Mouse (Mus musculus) hindbrain, embryonic 15.5 days (tissue): ENCODE data around the gene Sowaha. TPM values are rescaled to one million over a fixed set of nuclear protein-coding genes. Genes with fewer than 3 reads are reported as not detected.

Source experiments
- ATAC-seq: fragments of 200-750 bp; cut with Nextera tagmentation; 2 replicates; pipeline ENCODE4 v1.8.0; 2017; ENCODE audit warnings: low read depth, moderate number of reproducible peaks, moderate TSS enrichment; ENCODE audit not compliant: low FRiP score
- H3K27ac ChIP-seq: fragments of 300-500 bp; sonication (generic); replicated peaks from 2 replicates; pipeline ENCODE4 v1.5.1; 2015; ENCODE audit warnings: mild to moderate bottlenecking, inconsistent platforms
- H3K27me3 ChIP-seq: fragments of 300-500 bp; sonication (generic); 2 replicates; pipeline ENCODE4 v1.6.1; 2015; ENCODE audit warnings: control low read depth, inconsistent platforms
- H3K36me3 ChIP-seq: fragments of 300-500 bp; sonication (generic); 2 replicates; pipeline ENCODE4 v1.6.1; 2015; ENCODE audit warnings: control low read depth, inconsistent platforms
- H3K4me1 ChIP-seq: fragments of 300-500 bp; sonication (generic); replicated peaks from 2 replicates; pipeline ENCODE4 v1.6.1; 2015; ENCODE audit warnings: control low read depth, inconsistent platforms
- H3K4me2 ChIP-seq: fragments of 300-500 bp; sonication (generic); 2 replicates; pipeline ENCODE4 v1.6.1; 2015; ENCODE audit warnings: moderate library complexity, mild to moderate bottlenecking, inconsistent platforms
- H3K4me3 ChIP-seq: fragments of 300-500 bp; sonication (generic); 2 replicates; pipeline ENCODE4 v1.5.1; 2015; ENCODE audit warnings: mild to moderate bottlenecking, inconsistent platforms
- H3K9ac ChIP-seq: fragments of 300-500 bp; sonication (generic); 2 replicates; pipeline ENCODE4 v1.6.1; 2015; ENCODE audit warnings: inconsistent platforms
- H3K9me3 ChIP-seq: fragments of 300-500 bp; sonication (generic); 2 replicates; pipeline ENCODE4 v1.6.1; 2016; ENCODE audit warnings: control low read depth, inconsistent platforms
- WGBS: fragments of 180-500 bp; shearing (Covaris S2); methylation state at CpG from one replicate; pipeline ENCODE4 v1.1.7; 2015; 5-methylcytosine and 5-hydroxymethylcytosine counted together
- polyA plus RNA-seq: library from polyadenylated mRNA; unstranded; fragments of >200 nt; fragmentation: Nextera tagmentation; extraction: Ambion mirVana; gene quantifications from 2 replicates; pipeline ENCODE4 v1.2.1, GENCODE M21; 2015

Sowaha gene
- polyA plus RNA-seq, 1 experiment from 2014 or later, result 1.6 TPM

DNA sequence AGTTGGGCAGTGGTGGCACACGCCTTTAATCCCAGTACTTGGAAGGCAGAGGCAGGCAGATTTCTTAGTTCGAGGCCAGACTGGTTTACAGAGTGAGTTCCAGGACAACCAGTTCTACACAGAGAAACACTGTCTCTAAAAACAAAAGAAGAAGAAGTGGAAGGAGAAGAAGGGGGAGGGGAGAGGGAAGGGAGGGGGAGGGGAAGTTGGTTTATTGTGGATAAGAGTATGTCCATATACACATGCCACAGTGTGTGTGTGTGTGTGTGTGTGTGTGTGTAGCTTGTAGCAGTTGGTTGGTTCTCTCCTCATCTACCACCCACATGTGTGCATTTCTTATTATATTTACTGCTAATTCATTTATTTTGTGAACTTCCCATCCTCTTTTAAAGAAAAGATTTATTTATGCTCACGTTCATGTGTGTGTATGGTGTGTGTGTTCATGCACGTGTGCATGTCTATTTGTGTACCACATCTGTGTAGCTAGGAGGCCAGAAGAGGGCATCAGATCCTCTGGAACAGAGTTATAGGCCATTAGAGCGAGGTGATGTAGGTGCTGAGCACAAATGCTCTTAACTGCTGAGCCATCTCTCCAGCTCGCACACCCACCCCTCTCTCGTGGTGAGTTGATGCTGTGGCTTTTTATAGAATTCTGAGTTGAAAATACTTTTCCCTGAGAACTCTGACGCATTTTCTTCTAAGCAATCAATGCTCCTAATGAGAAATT lies 22.1 kb upstream of the Sowaha start:
- Histone ChIP-seq H3K9me3 (no peaks in the 10 kb centered on the region), H3K9ac (no peak overlapping the region), H3K4me2 (no peak overlapping the region), H3K4me3 (no peak overlapping the region), H3K27ac (no peak overlapping the region), H3K27me3 (peaks cover 33% of the 10 kb centered on the region), H3K4me1 (no peaks in the 10 kb centered on the region; the same call in 1 of the 2 replicates), H3K36me3 (no peaks in the 10 kb centered on the region)
- 84% methylated on average over 8 of the region's 8 CpGs for WGBS
- ATAC-seq, result no peak

DNA sequence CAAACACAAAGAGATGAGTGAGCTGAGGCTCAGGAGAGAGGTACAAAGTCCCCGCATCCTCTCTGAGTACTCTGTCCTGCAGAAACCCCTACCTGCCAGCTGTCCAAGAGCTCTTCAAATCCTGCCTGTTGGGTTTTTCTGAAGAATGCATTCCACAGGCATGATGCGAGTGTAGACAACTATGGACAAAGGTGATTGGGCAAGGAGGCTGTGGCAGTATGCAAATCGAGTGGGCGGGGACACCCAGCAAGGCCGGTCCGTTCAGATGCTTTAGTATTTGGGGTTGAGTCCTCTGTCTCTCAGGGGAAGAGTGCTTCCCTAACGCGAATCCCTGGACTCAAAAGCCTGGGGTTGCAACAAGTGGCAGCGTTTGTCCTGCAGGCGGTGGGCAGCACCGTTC lies 20.5 kb upstream of the Sowaha start:
- H3K4me2 ChIP-seq, result no peak overlapping the region
- no peak overlapping the region for H3K27ac ChIP-seq
- H3K36me3 ChIP-seq, result no peaks in the 10 kb centered on the region
- 11% methylated on average over 11 of the region's 11 CpGs for WGBS
- no peak for ATAC-seq
- H3K9me3 ChIP-seq, result no peaks in the 10 kb centered on the region
- H3K4me3 ChIP-seq, result no peak overlapping the region
- peaks cover 37% of the 10 kb centered on the region for H3K27me3 ChIP-seq
- no peak overlapping the region for H3K9ac ChIP-seq
- no peaks in the 10 kb centered on the region; the same call in none of the 2 replicates for H3K4me1 ChIP-seq

DNA sequence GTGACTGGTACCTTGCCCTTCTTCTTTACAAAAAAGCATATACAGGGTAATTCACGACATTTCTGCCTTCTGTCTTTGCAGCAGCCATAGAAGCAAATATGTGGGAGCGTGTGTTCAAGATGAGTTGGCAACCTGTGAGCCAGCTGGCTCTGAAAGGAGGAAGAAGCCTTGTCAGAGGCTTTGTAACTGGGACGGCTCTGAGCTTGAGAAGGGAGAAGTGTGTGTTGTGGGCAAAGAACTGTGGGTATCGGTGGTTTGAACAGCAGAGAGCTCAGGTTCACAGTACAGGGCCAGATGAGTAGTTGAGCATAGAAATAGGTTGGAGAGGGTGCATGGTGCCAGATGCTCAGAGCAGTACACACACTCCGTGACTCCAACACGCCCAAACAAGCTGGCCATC lies 16.9 kb upstream of the Sowaha start:
- 71% methylated on average over 6 of the region's 6 CpGs for WGBS
- no peak for ATAC-seq

DNA sequence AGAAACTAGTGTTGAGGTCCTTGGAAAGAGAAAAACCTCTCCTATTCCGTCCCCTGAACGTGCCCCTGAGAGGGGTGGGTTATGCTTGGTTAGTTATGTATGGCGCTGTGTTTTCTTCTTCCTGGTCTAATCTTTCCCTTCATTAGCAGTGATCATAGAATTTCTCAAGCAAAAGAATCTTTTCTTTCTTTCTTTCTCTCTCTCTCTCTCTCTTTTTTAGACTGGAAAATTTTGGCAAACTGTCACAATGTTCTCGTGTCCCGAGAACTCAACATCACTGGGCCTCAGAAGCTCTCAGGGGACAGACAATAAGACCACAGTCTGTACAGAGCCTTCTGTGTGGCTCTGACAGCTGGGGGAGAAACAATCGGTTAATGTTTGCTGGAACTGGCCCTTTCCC lies 15.3 kb upstream of the Sowaha start:
- no peaks in the 10 kb centered on the region for H3K9me3 ChIP-seq
- peaks cover 6% of the 10 kb centered on the region for H3K4me1 ChIP-seq
- WGBS, result 20% methylated on average over 6 of the region's 6 CpGs
- ATAC-seq, result no peak
- peaks cover 27% of the 10 kb centered on the region for H3K27me3 ChIP-seq
- H3K4me2 ChIP-seq, result no peak overlapping the region
- no peaks in the 10 kb centered on the region for H3K36me3 ChIP-seq
- peak overlapping the region; percentile 2; the same call in 1 of the 2 replicates for H3K27ac ChIP-seq
- no peak overlapping the region for H3K9ac ChIP-seq
- no peak overlapping the region for H3K4me3 ChIP-seq

More for the DNA sequence above, 16.9 kb upstream of the Sowaha start:
- Histone ChIP-seq H3K36me3 (no peaks in the 10 kb centered on the region), H3K9ac (no peak overlapping the region), H3K9me3 (no peaks in the 10 kb centered on the region), H3K4me2 (no peak overlapping the region), H3K27me3 (peaks cover 37% of the 10 kb centered on the region), H3K4me3 (no peak overlapping the region), H3K4me1 (peaks cover 4% of the 10 kb centered on the region), H3K27ac (no peak overlapping the region)

DNA sequence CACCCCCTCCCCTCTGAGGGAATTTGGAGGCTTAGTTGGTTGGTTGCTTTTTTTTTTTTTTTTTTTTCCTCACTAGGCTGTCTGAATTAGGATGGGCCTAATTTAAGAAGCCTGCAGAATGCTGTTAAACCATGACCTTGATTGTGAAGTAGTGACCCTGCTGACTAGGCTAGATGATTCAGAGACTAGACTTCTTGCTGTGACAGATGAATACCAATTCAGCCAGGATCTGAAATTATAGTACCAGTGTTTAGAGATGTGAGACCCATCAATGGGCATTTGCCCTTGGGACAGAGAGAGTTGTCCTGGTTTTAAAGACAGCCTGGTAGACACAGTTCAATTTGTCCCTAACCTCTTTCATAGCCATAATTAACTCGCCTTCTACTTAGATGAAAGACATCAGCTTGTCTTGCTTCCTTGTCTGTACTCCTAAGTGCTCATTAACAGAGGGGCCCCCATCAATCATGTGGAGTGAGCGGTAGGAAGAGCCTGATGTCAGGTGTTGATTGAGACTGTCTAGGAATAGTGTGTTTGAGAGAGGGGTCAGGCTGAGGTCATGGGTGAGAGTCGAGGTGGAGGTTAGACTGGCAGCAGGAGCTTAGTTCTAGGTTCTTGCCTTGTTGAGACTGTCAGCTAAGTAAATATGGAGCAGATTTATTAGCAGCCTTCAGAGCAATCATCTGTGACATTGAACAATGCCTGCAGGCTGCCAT lies 13.3 kb upstream of the Sowaha start:
- ATAC-seq, result no peak
- peaks cover 6% of the 10 kb centered on the region for H3K4me1 ChIP-seq
- H3K27me3 ChIP-seq, result peaks cover 23% of the 10 kb centered on the region
- no peak overlapping the region for H3K27ac ChIP-seq
- no peak overlapping the region for H3K4me2 ChIP-seq
- H3K9me3 ChIP-seq, result no peaks in the 10 kb centered on the region
- H3K9ac ChIP-seq, result no peak overlapping the region
- 27% methylated on average over 3 of the region's 3 CpGs for WGBS
- H3K4me3 ChIP-seq, result no peak overlapping the region
- H3K36me3 ChIP-seq, result no peaks in the 10 kb centered on the region

DNA sequence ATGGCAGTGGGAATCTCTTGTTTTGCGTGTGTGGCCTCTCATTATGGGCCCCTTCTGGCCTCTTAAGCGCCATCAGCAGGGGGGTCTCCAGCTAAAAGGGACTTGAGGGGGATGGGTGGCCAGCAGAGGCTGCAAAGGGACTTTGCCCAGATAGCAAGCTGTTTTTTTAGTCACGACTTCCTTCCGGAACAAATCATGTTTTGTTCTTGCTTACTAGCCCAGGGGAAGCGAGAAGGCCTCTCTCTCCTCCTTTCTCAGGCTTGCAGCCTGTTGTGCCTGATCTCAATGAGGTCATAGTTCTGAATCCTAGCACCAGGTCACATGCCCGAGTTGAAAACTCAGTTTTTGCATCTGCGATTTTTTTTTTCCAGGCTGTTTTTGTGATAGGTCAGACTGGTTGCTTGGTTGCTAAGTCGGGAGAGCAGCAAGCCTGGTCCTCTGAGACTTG lies 11.9 kb upstream of the Sowaha start:
- H3K27me3 ChIP-seq, result peaks cover 23% of the 10 kb centered on the region
- H3K4me3 ChIP-seq, result no peak overlapping the region
- H3K36me3 ChIP-seq, result no peaks in the 10 kb centered on the region
- no peak overlapping the region for H3K9ac ChIP-seq
- H3K9me3 ChIP-seq, result no peaks in the 10 kb centered on the region
- no peak overlapping the region for H3K4me2 ChIP-seq
- peaks cover 10% of the 10 kb centered on the region for H3K4me1 ChIP-seq
- 4% methylated on average over 8 of the region's 8 CpGs for WGBS
- ATAC-seq, result no peak
- no peak overlapping the region for H3K27ac ChIP-seq

DNA sequence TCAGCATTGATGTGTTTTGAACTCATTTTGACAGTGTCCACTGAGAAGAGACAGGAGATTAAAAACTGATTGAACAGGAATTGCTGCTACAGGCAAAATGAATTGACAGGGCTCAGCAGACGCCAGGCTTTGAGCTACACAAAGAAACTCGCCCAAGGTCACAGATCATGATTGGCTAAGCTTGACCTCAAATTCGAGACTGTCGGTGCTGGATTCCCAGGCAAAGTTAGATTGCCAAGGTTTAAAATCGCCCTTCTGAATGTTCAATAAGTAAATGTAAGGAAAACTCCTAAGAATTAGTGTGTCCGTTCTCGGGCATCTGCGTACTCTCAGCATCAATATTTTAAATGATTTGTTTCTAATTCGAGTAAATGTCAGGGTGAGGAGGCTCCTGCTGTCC lies 9.3 kb upstream of the Sowaha start:
- peaks cover 14% of the 10 kb centered on the region for H3K4me1 ChIP-seq
- no peaks in the 10 kb centered on the region for H3K36me3 ChIP-seq
- no peaks in the 10 kb centered on the region for H3K9me3 ChIP-seq
- H3K27me3 ChIP-seq, result peaks cover 29% of the 10 kb centered on the region
- no peak for ATAC-seq
- H3K4me2 ChIP-seq, result no peak overlapping the region
- H3K27ac ChIP-seq, result no peak overlapping the region
- WGBS, result 60% methylated on average over 9 of the region's 9 CpGs
- H3K4me3 ChIP-seq, result no peak overlapping the region
- H3K9ac ChIP-seq, result no peak overlapping the region

DNA sequence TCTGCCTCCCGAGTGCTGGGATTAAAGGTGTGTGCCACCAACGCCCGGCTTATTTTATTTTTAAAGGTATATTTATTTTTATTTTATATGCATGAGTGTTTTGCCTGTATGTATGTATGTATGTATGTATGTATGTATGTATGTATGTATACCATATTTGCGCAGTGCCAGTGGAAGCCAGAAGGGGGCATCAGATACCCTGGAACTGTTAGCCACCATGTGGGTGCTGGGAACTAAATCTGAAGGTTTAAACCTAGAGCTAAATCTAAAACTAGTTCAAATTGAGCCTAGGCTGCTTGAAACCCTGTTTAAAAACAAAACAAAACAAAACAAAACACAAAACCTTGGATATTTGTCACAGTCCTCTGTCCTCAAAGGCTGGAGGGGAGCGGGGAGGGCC lies 8.9 kb upstream of the Sowaha start:
- no peak overlapping the region for H3K27ac ChIP-seq
- H3K36me3 ChIP-seq, result no peaks in the 10 kb centered on the region
- H3K4me3 ChIP-seq, result no peak overlapping the region
- no peak for ATAC-seq
- H3K4me2 ChIP-seq, result no peak overlapping the region
- H3K4me1 ChIP-seq, result peaks cover 14% of the 10 kb centered on the region
- WGBS, result 93% methylated on average over 5 of the region's 5 CpGs
- peaks cover 31% of the 10 kb centered on the region for H3K27me3 ChIP-seq
- no peaks in the 10 kb centered on the region for H3K9me3 ChIP-seq
- no peak overlapping the region for H3K9ac ChIP-seq

DNA sequence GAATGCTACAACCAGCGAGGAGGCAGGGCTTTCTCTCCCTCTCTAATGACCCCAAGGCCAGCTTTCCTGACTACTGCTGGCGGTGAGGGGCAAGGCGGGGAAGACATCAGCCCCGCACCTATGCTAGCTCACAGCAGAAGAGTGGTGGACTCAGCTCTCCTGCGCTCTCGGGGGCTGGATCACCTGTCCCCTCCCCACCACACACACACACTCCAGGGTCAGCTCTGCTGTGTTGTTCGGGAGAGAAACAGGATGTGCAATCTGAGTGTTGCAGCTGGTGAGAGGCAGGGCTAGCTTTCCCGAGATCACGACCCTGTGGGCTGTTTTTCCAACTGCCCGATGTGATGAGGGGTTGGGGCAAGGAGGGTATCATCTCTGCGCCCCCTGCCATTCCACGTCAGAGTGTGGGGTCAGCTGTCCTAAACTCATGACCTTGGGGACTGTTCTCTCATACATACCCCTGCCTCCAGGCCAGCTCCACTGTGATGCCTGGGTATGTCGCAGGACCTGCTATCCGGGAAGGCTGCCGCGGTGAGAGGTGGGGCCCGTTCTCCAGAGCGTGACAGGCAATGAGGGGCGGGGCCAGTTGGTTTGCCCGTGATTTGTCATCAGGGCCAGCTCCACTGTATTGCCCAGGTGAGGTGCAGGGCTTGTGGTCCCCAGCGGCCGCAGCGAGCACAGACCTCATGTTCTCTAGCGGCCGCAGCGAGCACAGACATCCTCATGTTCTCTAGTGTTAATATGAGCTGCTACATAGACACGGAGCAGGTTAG lies 6.9 kb upstream of the Sowaha start:
- peak; percentile 59 for ATAC-seq
- H3K27me3 ChIP-seq, result peaks cover 39% of the 10 kb centered on the region

DNA sequence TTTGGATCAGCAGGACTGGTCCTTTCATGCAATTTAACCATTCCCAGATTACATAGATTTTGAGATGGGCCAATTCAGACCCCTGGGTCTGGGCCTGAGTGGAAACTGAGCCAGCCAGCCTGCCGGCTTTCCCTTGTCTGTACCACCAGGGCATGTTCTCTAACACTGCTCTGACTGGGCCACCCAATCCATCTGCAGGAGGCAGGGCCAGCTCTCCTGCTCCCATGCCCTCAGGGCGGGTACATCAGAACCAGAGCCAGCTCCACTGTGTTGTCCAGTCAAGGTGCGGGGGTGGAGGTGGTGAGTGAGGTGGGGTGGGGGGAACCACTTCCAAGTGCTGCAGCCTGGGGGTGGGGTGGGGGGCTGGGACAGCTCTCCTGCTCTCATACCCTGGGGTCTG lies 6.3 kb upstream of the Sowaha start:
- no peak overlapping the region for H3K4me2 ChIP-seq
- H3K27me3 ChIP-seq, result peaks cover 46% of the 10 kb centered on the region
- H3K4me3 ChIP-seq, result no peak overlapping the region
- no peaks in the 10 kb centered on the region for H3K36me3 ChIP-seq
- H3K27ac ChIP-seq, result no peak overlapping the region
- H3K9me3 ChIP-seq, result no peaks in the 10 kb centered on the region
- no peak for ATAC-seq
- peaks cover 8% of the 10 kb centered on the region for H3K4me1 ChIP-seq
- whole genome bisulfite sequencing, result 67% methylated on average over 3 of the region's 3 CpGs
- no peak overlapping the region for H3K9ac ChIP-seq

More for the DNA sequence above, 6.9 kb upstream of the Sowaha start:
- peak overlapping the region; percentile 26 for H3K4me3 ChIP-seq
- H3K27ac ChIP-seq, result no peak overlapping the region
- H3K4me2 ChIP-seq, result peak overlapping the region; percentile 53
- H3K9me3 ChIP-seq, result no peaks in the 10 kb centered on the region
- no peaks in the 10 kb centered on the region for H3K36me3 ChIP-seq
- 17% methylated on average over 27 of the region's 27 CpGs for WGBS
- peaks cover 11% of the 10 kb centered on the region for H3K4me1 ChIP-seq
- H3K9ac ChIP-seq, result 0 out of 2 replicates have a peak overlapping the region, but pooled peaks have one; percentile 12

DNA sequence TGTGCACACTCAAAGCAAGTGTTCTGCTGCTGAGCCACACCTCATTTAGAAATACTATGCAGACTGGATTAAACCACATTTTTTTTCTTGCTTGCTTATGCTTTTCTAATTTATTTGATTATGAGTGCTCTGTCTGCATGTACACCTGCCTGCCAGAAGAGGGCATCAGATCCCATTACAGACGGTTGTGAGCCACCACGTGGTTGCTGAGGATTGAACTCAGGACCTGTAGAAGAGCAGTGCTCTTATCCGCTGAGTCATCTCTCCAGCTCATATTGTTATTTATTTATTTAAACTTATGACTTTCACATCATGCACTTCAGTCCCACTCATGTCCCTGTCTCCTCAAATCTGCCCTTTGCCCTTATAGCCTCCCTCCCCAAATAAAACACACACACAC lies 5.6 kb upstream of the Sowaha start:
- H3K4me1 ChIP-seq, result peaks cover 8% of the 10 kb centered on the region
- H3K4me3 ChIP-seq, result no peak overlapping the region
- H3K27ac ChIP-seq, result no peak overlapping the region
- no peak overlapping the region for H3K4me2 ChIP-seq
- H3K9ac ChIP-seq, result no peak overlapping the region
- peaks cover 52% of the 10 kb centered on the region for H3K27me3 ChIP-seq
- no peak for ATAC-seq
- H3K9me3 ChIP-seq, result no peaks in the 10 kb centered on the region
- WGBS, result 42% methylated on average over 3 of the region's 3 CpGs
- no peaks in the 10 kb centered on the region for H3K36me3 ChIP-seq
